In genomic region chr3:102096366-102096765, GRCm38 (mm10) we compare ENCODE assay signal across 18 mouse cellular contexts. TPM values are rescaled to one million over a fixed set of nuclear protein-coding genes. Genes with fewer than 3 reads are reported as not detected.
DNase-seq lines count a peak whose midpoint lies in the region; ATAC-seq and TF ChIP-seq lines count a peak whose summit lies in the region.
"Had no signal": no experiment of that assay in that cellular context is flagged by ENCODE, and none has a peak within 500 bp of the region (broad histone marks: within the 10 kb centered on the region; RNA-seq: fewer than 3 reads in every experiment).

No protein-coding gene starts in this region.

- peak; percentile 23 to 28 for DNase-seq in cerebellum, postnatal 25 days
- no peak for DNase-seq in cerebellum, adult 11-12 months
- no peak for DNase-seq in heart, adult 2 months
- DNase-seq in left cerebral cortex, postnatal 4 days, result peak; percentile 85
- DNase-seq in left cerebral cortex, postnatal 25 days (ENCODE audit: low spot score in 2 of 2), result no peak
- DNase-seq: adrenal gland, postnatal 14 days; cerebellum, adult 18-20 months; gastrocnemius, postnatal 36 days; heart, postnatal 36 days; kidney, adult 2 months had no signal

- H3K4me2 ChIP-seq in heart, embryonic 11.5 days, result no peak overlapping the region
- H3K4me2 ChIP-seq: heart, embryonic 12.5 days had no signal

- no peaks in the 10 kb centered on the region for H3K27me3 ChIP-seq in heart, adult 2 months (ENCODE audit: control insufficient read depth, insufficient read depth, low read length)
- no peaks in the 10 kb centered on the region for H3K27me3 ChIP-seq in heart, embryonic 11.5 days (ENCODE audit: control insufficient read depth, insufficient read depth, low read length)
- H3K27me3 ChIP-seq: CH12.LX; heart, embryonic 12.5 days; Patski had no signal

- H3K79me2 ChIP-seq in heart, adult 2 months (replicated peaks; ENCODE audit: control insufficient read depth, insufficient read depth, low read length), result no peaks in the 10 kb centered on the region

- peak overlapping the region; percentile 20 for H3K27ac ChIP-seq in heart, adult 2 months
- no peak overlapping the region for H3K27ac ChIP-seq in heart, embryonic 11.5 days (ENCODE audit: low read depth, low read length)
- H3K27ac ChIP-seq: embryonic facial prominence, embryonic 10.5 days had no signal

- no peaks in the 10 kb centered on the region for H3K9me3 ChIP-seq in heart, embryonic 11.5 days (replicated peaks; ENCODE audit: control insufficient read depth, low read length)
- H3K9me3 ChIP-seq: embryonic facial prominence, embryonic 10.5 days; heart, embryonic 12.5 days had no signal

- H3K4me3 ChIP-seq in heart, adult 2 months, result no peak overlapping the region
- H3K4me3 ChIP-seq in heart, embryonic 11.5 days (ENCODE audit: low read depth, low read length), result no peak overlapping the region
- H3K4me3 ChIP-seq: embryonic facial prominence, embryonic 10.5 days; heart, embryonic 12.5 days had no signal

- no peak for TF ChIP-seq POLR2A in heart, adult 2 months (IDR thresholded peaks at IDR 0.05; ENCODE audit: insufficient read depth, low read depth, low read length)

- 72% methylated on average over 8 of the region's 8 CpGs for WGBS in heart, adult 2 months
- WGBS in heart, embryonic 11.5 days (ENCODE audit: insufficient replicate concordance), result 85% methylated on average over 8 of the region's 8 CpGs

- no peak for TF ChIP-seq EP300 in heart, adult 2 months (IDR thresholded peaks at IDR 0.05; ENCODE audit: insufficient read depth, low read depth, low read length)

- TF ChIP-seq CTCF in heart, adult 2 months (IDR thresholded peaks at IDR 0.05), result no peak

- ATAC-seq in heart, embryonic 11.5 days (replicated peaks; ENCODE audit: insufficient number of reproducible peaks, low FRiP score, low TSS enrichment), result no peak
- ATAC-seq: activated CD4-positive, CD25-positive, alpha-beta regulatory T cell, adult 4 months; forebrain, embryonic 14.5 days; hindbrain, embryonic 16.5 days; Patski had no signal

- peaks cover 11% of the 10 kb centered on the region for H3K36me3 ChIP-seq in heart, adult 2 months (ENCODE audit: control insufficient read depth, insufficient read depth, low read length)
- H3K36me3 ChIP-seq in heart, embryonic 11.5 days (ENCODE audit: control insufficient read depth, insufficient read depth, low read length), result no peaks in the 10 kb centered on the region
- H3K36me3 ChIP-seq: embryonic facial prominence, embryonic 10.5 days had no signal

- H3K9ac ChIP-seq in heart, adult 2 months (ENCODE audit: low read depth, low read length), result no peak overlapping the region
- H3K9ac ChIP-seq in heart, embryonic 11.5 days (ENCODE audit: low read depth, low read length), result no peak overlapping the region
- H3K9ac ChIP-seq: heart, embryonic 12.5 days had no signal

- H3K4me1 ChIP-seq in heart, adult 2 months (ENCODE audit: control insufficient read depth, insufficient read depth, low read length), result peaks cover 14% of the 10 kb centered on the region; the same call in 1 of the 2 replicates
- peaks cover 8% of the 10 kb centered on the region; the same call in 1 of the 2 replicates for H3K4me1 ChIP-seq in heart, embryonic 11.5 days (ENCODE audit: control insufficient read depth, insufficient read depth, low read length)

- intact Hi-C loops in heart, adult 2 months (cut with DNase I), result no loop called here
- intact Hi-C loops in left cerebral cortex, postnatal 4 days (cut with DNase I), result no loop called here
- intact Hi-C loops in left cerebral cortex, postnatal 25 days (cut with DNase I), result no loop called here

RNA-seq across cellular contexts. Expression of gene Casq2, which starts 10.2 kb away (rescaled TPM):
- total RNA-seq in heart, adult 2 months (2021), result 100 to 1,000 TPM; 833 to 848 TPM
- 361 and 854 TPM in 2 replicates for polyA plus RNA-seq in heart, adult 2 months (2012; rRNA removed)
- 33.8 and 39.7 TPM in 2 replicates for polyA plus RNA-seq in heart, embryonic 11.5 days (2014; fragmentation: Nextera tagmentation; extraction: Ambion mirVana)
- total RNA-seq in left cerebral cortex, postnatal 4 days (2021), result under 1 TPM; 0.44 to 0.89 TPM
- 1 to 10 TPM; 1.3 to 1.4 TPM for total RNA-seq in left cerebral cortex, postnatal 25 days (2021)
- total RNA-seq: CH12.LX had no signal
- polyA plus RNA-seq: activated CD4-positive, CD25-positive, alpha-beta regulatory T cell, adult 4 months had no signal

Comparison
In these comparisons a context has a peak if more than half of its experiments do, and no peak if none do; other contexts are left out.
1. DNase-seq: peak in cerebellum, postnatal 25 days (2 of 2) and left cerebral cortex, postnatal 4 days (single experiment); none in cerebellum, adult 11-12 months (single experiment), heart, adult 2 months (0 of 2) and left cerebral cortex, postnatal 25 days (0 of 2).
2. RNA of gene Casq2, which starts 10.2 kb away (total RNA-seq): 833 to 848 TPM in heart, adult 2 months; 1.3 to 1.4 TPM in left cerebral cortex, postnatal 25 days and 0.44 to 0.89 TPM in left cerebral cortex, postnatal 4 days; every median in the first group is over 100 times any median in the second.